8 mouse cellular contexts compared by ENCODE assay signal in genomic region chr12:34907506-34907850, GRCm38 (mm10). TPM values are rescaled to one million over a fixed set of nuclear protein-coding genes. Genes with fewer than 3 reads are reported as not detected.
A peak's percentile ranks its signal among the peaks of the same experiment; 100 is the strongest.
DNase-seq lines count a peak whose midpoint lies in the region; ATAC-seq and TF ChIP-seq lines count a peak whose summit lies in the region.

No protein-coding gene starts in this region.

- no peaks in the 10 kb centered on the region for H3K36me3 ChIP-seq in limb, embryonic 14.5 days (ENCODE audit: control insufficient read depth, insufficient read depth, low read length)

- no peaks in the 10 kb centered on the region for H3K9me3 ChIP-seq in limb, embryonic 14.5 days (ENCODE audit: control insufficient read depth, low read length)

- H3K4me2 ChIP-seq in limb, embryonic 14.5 days (replicated peaks; ENCODE audit: low read depth, low read length, severe bottlenecking): peak overlapping the region; percentile 92

- TF ChIP-seq POLR2A in cerebellum, adult 2 months (IDR thresholded peaks at IDR 0.05; ENCODE audit: borderline replicate concordance, insufficient read depth, low read length): no peak
- no peak for TF ChIP-seq POLR2A in limb, embryonic 14.5 days (IDR thresholded peaks at IDR 0.05; ENCODE audit: borderline replicate concordance, extremely low read depth, insufficient read depth, insufficient read length)

- 2% methylated on average over 10 of the region's 10 CpGs for WGBS in cerebellum, adult 2 months
- 3% methylated on average over 10 of the region's 10 CpGs for WGBS in limb, embryonic 14.5 days

- ATAC-seq in limb, embryonic 14.5 days (ENCODE audit: low FRiP score, low read depth): peak; percentile 32
- no peak for ATAC-seq in granulocyte monocyte progenitor cell, adult 5-6 weeks (replicated peaks; ENCODE audit: poor library complexity, severe bottlenecking)

- intact Hi-C loops in heart, postnatal 10 days (cut with DNase I): loop anchor here (5.0 kb wide), 2 partner anchors 80 to 130 kb away; no protein-coding TSS in a partner anchor

- peak overlapping the region; percentile 67 for H3K9ac ChIP-seq in limb, embryonic 14.5 days (ENCODE audit: low read depth, low read length, severe bottlenecking)

- TF ChIP-seq CTCF in cerebellum, adult 2 months (IDR thresholded peaks at IDR 0.05; ENCODE audit: borderline replicate concordance, insufficient read depth, low read depth, low read length): no peak; the same call in 1 of the 2 replicates

- H3K4me1 ChIP-seq in cerebellum, adult 2 months (ENCODE audit: control insufficient read depth, insufficient read depth, low read length): no peaks in the 10 kb centered on the region
- H3K4me1 ChIP-seq in limb, embryonic 14.5 days (ENCODE audit: control insufficient read depth, insufficient read depth, low read length): no peaks in the 10 kb centered on the region

- DNase-seq in kidney, postnatal 10 days: peak; percentile 15
- no peak for DNase-seq in kidney, adult 8-10 months
- DNase-seq in cerebellum, adult 2 months: peak in 1 of 2 experiments; percentile 66
- DNase-seq in heart, postnatal 10 days: peak; percentile 1 to 4
- peak; percentile 28 for DNase-seq in limb, embryonic 14.5 days (ENCODE audit: low spot score)
- DNase-seq in retina, embryonic 14.5 days (ENCODE audit: low spot score): peak; percentile 54
- DNase-seq in adipocyte (ENCODE audit: low spot score): no peak

- peak overlapping the region; percentile 73; the same call in 1 of the 2 replicates for H3K27ac ChIP-seq in cerebellum, adult 2 months (ENCODE audit: insufficient read depth, low read length)
- H3K27ac ChIP-seq in limb, embryonic 14.5 days (replicated peaks; ENCODE audit: low read depth, low read length): no peak overlapping the region

- no peaks in the 10 kb centered on the region for H3K27me3 ChIP-seq in cerebellum, adult 2 months (ENCODE audit: control insufficient read depth, insufficient read depth, low read length)
- no peaks in the 10 kb centered on the region for H3K27me3 ChIP-seq in limb, embryonic 14.5 days (ENCODE audit: control insufficient read depth, insufficient read depth, low read length)

- peak overlapping the region; percentile 89 for H3K4me3 ChIP-seq in cerebellum, adult 2 months (replicated peaks; ENCODE audit: insufficient read depth, low read depth, low read length)
- H3K4me3 ChIP-seq in limb, embryonic 14.5 days (replicated peaks; ENCODE audit: low read length): peak overlapping the region; percentile 69

RNA-seq across cellular contexts. Expression of gene Hdac9, which starts 9.4 kb away (rescaled TPM):
- 9.3 and 10.3 TPM in 2 replicates for polyA plus RNA-seq in cerebellum, adult 2 months (2012; rRNA removed)
- 10 to 100 TPM; 11.8 to 25.2 TPM for total RNA-seq in heart, postnatal 10 days (2021)
- 7.4 and 7.8 TPM in 2 replicates for polyA plus RNA-seq in limb, embryonic 14.5 days (2012; rRNA removed)
- 9.7 TPM in 2 replicates for polyA plus RNA-seq in limb, embryonic 14.5 days (2014; fragmentation: Nextera tagmentation; extraction: Ambion mirVana)
- total RNA-seq in granulocyte monocyte progenitor cell, adult 5-6 weeks (2014; fragmentation: Nextera tagmentation): 4.4 and 7.2 TPM in 2 replicates
- total RNA-seq in granulocyte monocyte progenitor cell, adult 5-6 weeks (2017): 5.7 and 5.9 TPM in 2 replicates

Comparison
In these comparisons a context has a peak if more than half of its experiments do, and no peak if none do; other contexts are left out.
1. DNase-seq: peak in kidney, postnatal 10 days (single experiment), heart, postnatal 10 days (2 of 2), limb, embryonic 14.5 days (single experiment) and retina, embryonic 14.5 days (single experiment); none in kidney, adult 8-10 months (0 of 2) and adipocyte (single experiment).